Mouse (Mus musculus) right cerebral cortex, postnatal 10 days (tissue): ENCODE measurements around the gene Rab26.

Experiments used
- DNase-seq, 2 experiments: peaks; one replicate each; pipeline ENCODE4 v3.0.0; 2021; ENCODE audit warnings: low spot score in 2 of 2

Gene Rab26

GRCm38 (mm10) chr17:24478663-24479380 is 55.2 kb downstream of the Rab26 start, which contains the start of gene Mlst8:
Mlst8 (minus strand) TSS chr17:24479078.
- peak; percentile 97 to 98 for DNase-seq

DNA sequence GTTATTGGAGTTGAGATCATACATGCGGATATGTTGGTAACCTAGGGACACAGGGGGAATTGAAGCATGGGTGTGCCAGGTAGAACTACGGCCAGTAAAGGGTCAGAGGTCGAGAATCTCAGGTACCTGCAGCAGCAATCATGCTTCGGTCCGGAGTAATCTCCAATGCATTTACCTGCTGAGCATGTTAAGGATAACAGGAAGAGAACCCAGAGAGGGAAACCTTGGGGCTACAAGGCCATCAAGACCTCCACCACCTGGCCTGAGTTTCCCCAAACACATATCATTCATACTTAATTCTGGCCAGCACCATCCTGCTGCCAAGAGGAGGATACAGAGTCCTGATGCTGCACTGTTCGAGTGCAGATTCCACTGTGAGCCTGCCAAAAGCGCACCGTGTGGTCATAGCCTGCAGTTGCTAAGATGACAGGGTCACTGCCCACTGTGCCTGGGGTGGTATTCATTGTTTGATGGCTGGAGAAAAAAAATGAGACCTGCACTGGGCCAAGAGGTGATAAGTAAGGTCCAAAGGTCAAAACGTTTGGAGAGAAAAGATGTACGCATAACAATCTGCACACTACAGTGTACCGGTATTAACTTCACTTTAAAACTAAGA is 55.9 kb downstream of the Rab26 start:
- DNase-seq, result peak in 1 of 2 experiments; percentile 65
